Mouse (Mus musculus) heart, embryonic 16.5 days (tissue): Measurements from ENCODE around the gene Htatsf1. TPM values are rescaled to one million over a fixed set of nuclear protein-coding genes. Genes with fewer than 3 reads are reported as not detected.

Experiments
- ATAC-seq: fragments of 200-750 bp; cut with Nextera tagmentation; replicated peaks from 2 replicates; pipeline ENCODE4 v1.8.0; 2017; ENCODE audit warnings: moderate number of reproducible peaks; ENCODE audit not compliant: insufficient read depth, low FRiP score; ENCODE audit errors: extremely low read depth
- H3K27ac ChIP-seq: fragments of 300-500 bp; sonication (generic); 2 replicates; pipeline ENCODE4 v1.5.1; 2014; ENCODE audit warnings: mild to moderate bottlenecking, low read length, control low read depth, moderate library complexity
- H3K27me3 ChIP-seq: fragments of 300-500 bp; sonication (generic); 2 replicates; pipeline ENCODE4 v1.6.1; 2014; ENCODE audit warnings: low read length, mixed read lengths; ENCODE audit not compliant: control insufficient read depth, insufficient read depth
- H3K36me3 ChIP-seq: fragments of 300-500 bp; sonication (generic); 2 replicates; pipeline ENCODE4 v1.6.1; 2014; ENCODE audit not compliant: control insufficient read depth, insufficient read depth
- H3K4me1 ChIP-seq: fragments of 300-500 bp; sonication (generic); 2 replicates; pipeline ENCODE4 v1.6.1; 2014; ENCODE audit warnings: low read length, mixed read lengths; ENCODE audit not compliant: control insufficient read depth, insufficient read depth
- H3K4me2 ChIP-seq: fragments of 300-500 bp; sonication (generic); 2 replicates; pipeline ENCODE4 v1.6.1; 2014; ENCODE audit warnings: low read depth, mild to moderate bottlenecking, control low read depth, low read length
- H3K4me3 ChIP-seq: fragments of 300-500 bp; sonication (generic); 2 replicates; pipeline ENCODE4 v1.5.1; 2014; ENCODE audit warnings: mild to moderate bottlenecking, control low read depth, low read length
- H3K9ac ChIP-seq: fragments of 300-500 bp; sonication (generic); 2 replicates; pipeline ENCODE4 v1.6.1; 2014; ENCODE audit warnings: low read length, control low read depth
- H3K9me3 ChIP-seq: fragments of 300-500 bp; sonication (generic); replicated peaks from 2 replicates; pipeline ENCODE4 v1.6.1; 2016; ENCODE audit warnings: low read length; ENCODE audit not compliant: control insufficient read depth
- WGBS: fragments of 180-500 bp; shearing (Covaris S2); extraction: QIAGEN DNeasy Blood & Tissue Kit; methylation state at CpG from one replicate; pipeline ENCODE4 v1.1.7; 2014; 5-methylcytosine and 5-hydroxymethylcytosine counted together
- polyA plus RNA-seq: library from polyadenylated mRNA; unstranded; fragments of >200 nt; fragmentation: Nextera tagmentation; extraction: Ambion mirVana; gene quantifications from 2 replicates; pipeline ENCODE4 v1.2.1, GENCODE M21; 2015

The Htatsf1 gene
- polyA plus RNA-seq, result 58.6 and 61.0 TPM in 2 replicates

GRCm38 (mm10) chrX:57053174-57053992 is at the start of gene Htatsf1:
TSS of gene Htatsf1 (plus strand) at chrX:57053583.
- WGBS, result 22% methylated on average over 82 of the region's 85 CpGs
- peak within 1 kb of the TSS; percentile 82 for H3K9ac ChIP-seq
- peak; percentile 93 for ATAC-seq

DNA sequence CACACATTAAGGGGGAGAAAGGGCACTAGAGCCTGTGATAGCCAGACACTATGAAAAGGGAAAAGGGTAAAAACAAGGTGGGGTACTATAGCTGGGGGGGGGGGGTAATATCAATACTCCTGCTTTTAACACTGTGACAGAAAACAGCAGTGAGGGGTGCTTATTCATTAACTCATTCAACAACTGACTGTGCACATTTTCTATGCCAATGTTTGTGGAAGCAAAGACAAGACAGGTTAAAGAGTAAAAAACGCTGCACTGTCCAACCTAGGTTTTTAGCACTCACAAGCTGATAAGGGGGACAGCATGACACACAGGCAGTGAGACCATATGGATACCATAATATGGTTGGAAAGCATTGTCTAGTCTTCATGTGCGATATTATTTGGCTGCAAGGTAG is 40.5 kb upstream of the Htatsf1 start:
- H3K4me3 ChIP-seq, result no peak overlapping the region
- no peak overlapping the region for H3K27ac ChIP-seq
- H3K27me3 ChIP-seq, result no peaks in the 10 kb centered on the region
- no peaks in the 10 kb centered on the region for H3K36me3 ChIP-seq
- no peak for ATAC-seq
- H3K9ac ChIP-seq, result no peak overlapping the region
- H3K4me1 ChIP-seq, result no peaks in the 10 kb centered on the region
- no peaks in the 10 kb centered on the region for H3K9me3 ChIP-seq
- no peak overlapping the region for H3K4me2 ChIP-seq
- WGBS, result 71% methylated on average over 2 of the region's 2 CpGs

More at GRCm38 (mm10) chrX:57053174-57053992, at the start of gene Htatsf1:
- Histone ChIP-seq H3K36me3 (peaks cover 5% of the 10 kb centered on the region; the same call in 1 of the 2 replicates), H3K4me2 (peak within 1 kb of the TSS; percentile 72), H3K4me3 (peak within 1 kb of the TSS; percentile 69), H3K9me3 (no peaks in the 10 kb centered on the region), H3K27ac (peak within 1 kb of the TSS; percentile 95), H3K27me3 (no peaks in the 10 kb centered on the region), H3K4me1 (no peaks in the 10 kb centered on the region)

DNA sequence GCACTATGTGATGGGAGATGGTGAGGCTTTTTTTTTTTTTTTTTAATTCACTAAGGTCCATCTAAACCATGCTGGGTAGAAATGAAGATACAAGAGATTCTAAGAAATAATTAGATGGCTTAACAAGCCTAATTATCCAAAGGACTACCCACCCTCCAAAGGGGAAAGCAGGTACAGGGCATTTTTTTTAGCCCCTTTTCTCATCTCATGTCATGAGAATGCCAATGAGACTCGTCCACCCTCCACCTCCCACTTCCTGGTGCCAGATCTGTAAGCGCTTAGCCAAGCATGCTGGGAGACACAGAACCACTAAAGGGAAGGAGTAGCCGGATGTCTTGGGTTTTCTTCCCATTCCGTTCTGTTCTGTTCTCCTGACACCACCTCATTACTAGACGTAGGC is 10.6 kb upstream of the Htatsf1 start, which contains the start of gene Brs3:
Brs3 (plus strand) TSS at position 301 of the 400 bp plus-strand sequence.
- no peaks in the 10 kb centered on the region for H3K36me3 ChIP-seq
- no peaks in the 10 kb centered on the region for H3K27me3 ChIP-seq
- no peak for ATAC-seq
- no peak within 1 kb of the TSS for H3K9ac ChIP-seq
- no peak within 1 kb of the TSS for H3K4me3 ChIP-seq
- 78% methylated on average over 5 of the region's 5 CpGs for WGBS
- H3K27ac ChIP-seq, result no peak within 1 kb of the TSS
- no peaks in the 10 kb centered on the region for H3K4me1 ChIP-seq
- no peaks in the 10 kb centered on the region for H3K9me3 ChIP-seq
- H3K4me2 ChIP-seq, result no peak within 1 kb of the TSS

DNA sequence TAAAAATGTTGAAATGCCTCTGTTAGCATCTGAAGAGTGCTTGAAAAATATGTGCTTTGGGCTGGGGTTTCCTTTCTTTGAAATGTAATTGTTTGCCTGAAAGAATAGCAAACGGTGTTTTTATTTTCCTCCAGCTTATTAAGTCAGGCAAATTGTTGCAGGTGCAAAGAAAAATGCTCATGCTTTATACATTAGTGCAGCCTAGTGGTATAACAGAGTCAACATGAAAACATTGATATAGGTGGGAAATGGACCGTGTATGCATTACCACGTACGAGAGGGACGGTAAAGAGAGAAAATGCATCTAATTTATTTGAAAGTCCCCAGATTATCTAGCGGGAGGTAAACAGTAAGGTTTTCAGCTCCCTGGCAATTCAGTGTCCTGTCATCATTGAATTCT is 9.5 kb upstream of the Htatsf1 start:
- H3K27me3 ChIP-seq, result no peaks in the 10 kb centered on the region
- H3K4me2 ChIP-seq, result no peak overlapping the region
- no peaks in the 10 kb centered on the region for H3K36me3 ChIP-seq
- no peak overlapping the region for H3K27ac ChIP-seq
- no peaks in the 10 kb centered on the region for H3K4me1 ChIP-seq
- ATAC-seq, result no peak
- no peaks in the 10 kb centered on the region for H3K9me3 ChIP-seq
- 76% methylated on average over 6 of the region's 6 CpGs for WGBS
- H3K4me3 ChIP-seq, result no peak overlapping the region
- no peak overlapping the region for H3K9ac ChIP-seq

DNA sequence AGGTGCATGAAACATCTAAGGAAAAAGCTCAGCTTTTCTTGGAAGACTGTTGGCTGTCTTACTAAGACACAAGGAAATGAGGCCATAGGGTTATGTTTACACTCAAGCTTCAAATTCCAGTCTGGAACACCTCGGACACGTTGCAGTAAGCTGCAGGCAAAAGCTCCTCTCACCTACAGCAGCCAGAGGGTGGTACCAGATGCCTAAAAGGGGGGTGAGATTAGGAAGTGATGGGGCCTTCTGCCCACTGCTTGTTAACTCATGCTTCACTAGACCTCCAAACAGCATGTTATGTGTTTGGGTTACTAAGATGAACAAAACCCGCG is 572 bp upstream of the Htatsf1 start:
- Histone ChIP-seq H3K27me3 (no peaks in the 10 kb centered on the region), H3K4me2 (peak overlapping the region; percentile 61), H3K4me3 (peak overlapping the region; percentile 69), H3K27ac (peak overlapping the region; percentile 95), H3K4me1 (no peaks in the 10 kb centered on the region), H3K36me3 (peaks cover 5% of the 10 kb centered on the region; the same call in 1 of the 2 replicates), H3K9me3 (no peaks in the 10 kb centered on the region), H3K9ac (peak overlapping the region; percentile 82)
- ATAC-seq, result peak; percentile 39
- 7% methylated on average over 4 of the region's 4 CpGs for WGBS

- Histone ChIP-seq H3K4me1 (no peaks in the 10 kb centered on the region), H3K4me3 (peak overlapping the region; percentile 69), H3K9ac (peak overlapping the region; percentile 82), H3K4me2 (peak overlapping the region; percentile 72), H3K27ac (no peak overlapping the region; the same call in 1 of the 2 replicates), H3K36me3 (peaks cover 5% of the 10 kb centered on the region; the same call in 1 of the 2 replicates), H3K27me3 (no peaks in the 10 kb centered on the region), H3K9me3 (no peaks in the 10 kb centered on the region)
- WGBS, result 24% methylated on average over 11 of the region's 11 CpGs
- no peak for ATAC-seq
These were observed 606 bp downstream of the Htatsf1 start for GRCm38 (mm10) chrX:57053993-57054385.

- no peaks in the 10 kb centered on the region for H3K4me1 ChIP-seq
- no peak overlapping the region for H3K27ac ChIP-seq
- H3K27me3 ChIP-seq, result no peaks in the 10 kb centered on the region
- H3K36me3 ChIP-seq, result no peaks in the 10 kb centered on the region
- no peaks in the 10 kb centered on the region for H3K9me3 ChIP-seq
- ATAC-seq, result no peak
- no peak overlapping the region for H3K4me2 ChIP-seq
- WGBS, result 46% methylated on average over 5 of the region's 5 CpGs
- H3K9ac ChIP-seq, result no peak overlapping the region
- H3K4me3 ChIP-seq, result no peak overlapping the region
These were observed 28.1 kb downstream of the Htatsf1 start for GRCm38 (mm10) chrX:57081496-57081895.

DNA sequence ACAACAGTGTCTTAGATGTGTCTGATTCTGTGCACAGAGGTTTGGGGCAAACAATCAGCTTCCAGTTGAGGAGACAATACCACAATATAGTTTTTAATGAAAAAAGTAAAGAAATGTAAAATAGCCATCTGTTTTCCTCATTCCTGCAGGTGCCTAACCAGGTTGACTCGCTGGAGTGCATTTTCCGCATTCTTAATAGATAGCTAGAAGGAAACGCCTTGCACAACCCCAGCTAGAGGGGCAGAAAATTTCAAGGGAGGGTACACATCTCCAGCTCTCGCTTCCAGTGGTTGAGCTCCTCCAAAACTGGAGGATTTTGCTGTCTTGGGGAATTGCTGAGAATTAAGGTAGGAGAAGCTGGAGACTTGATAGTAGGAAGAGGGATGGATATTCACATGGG is 34.4 kb downstream of the Htatsf1 start, which contains the start of gene Vgll1:
Vgll1 (plus strand) TSS at position 301 of the 400 bp plus-strand sequence.
- H3K4me1 ChIP-seq, result no peaks in the 10 kb centered on the region
- no peaks in the 10 kb centered on the region for H3K36me3 ChIP-seq
- H3K9ac ChIP-seq, result no peak within 1 kb of the TSS
- no peak within 1 kb of the TSS for H3K4me3 ChIP-seq
- ATAC-seq, result no peak
- WGBS, result 69% methylated on average over 4 of the region's 4 CpGs
- no peaks in the 10 kb centered on the region for H3K27me3 ChIP-seq
- H3K27ac ChIP-seq, result no peak within 1 kb of the TSS
- H3K9me3 ChIP-seq, result no peaks in the 10 kb centered on the region
- no peak within 1 kb of the TSS for H3K4me2 ChIP-seq

DNA sequence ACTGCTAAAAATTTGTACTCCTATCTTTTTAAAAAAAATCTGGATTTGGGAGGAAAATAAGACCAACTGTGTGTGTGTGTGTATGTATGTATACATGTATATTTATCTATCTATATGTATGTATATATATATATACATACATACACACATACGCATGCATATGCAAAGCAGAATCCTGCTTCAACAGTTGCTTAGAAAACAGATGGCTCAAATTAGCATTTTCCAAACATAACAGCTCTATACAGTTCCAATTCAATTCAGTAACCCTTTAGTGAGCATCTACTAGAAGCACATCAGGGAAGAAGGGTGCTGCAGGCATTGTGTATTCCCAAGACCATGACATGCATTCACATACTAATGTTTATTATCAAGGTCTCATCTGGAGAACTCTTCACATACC is 50.0 kb downstream of the Htatsf1 start:
- no peak for ATAC-seq
- H3K36me3 ChIP-seq, result no peaks in the 10 kb centered on the region
- no peak overlapping the region for H3K4me2 ChIP-seq
- WGBS, result 85% methylated on average over 1 of the region's 1 CpGs
- no peak overlapping the region for H3K4me3 ChIP-seq
- no peaks in the 10 kb centered on the region for H3K27me3 ChIP-seq
- H3K9ac ChIP-seq, result no peak overlapping the region
- H3K4me1 ChIP-seq, result no peaks in the 10 kb centered on the region
- no peaks in the 10 kb centered on the region for H3K9me3 ChIP-seq
- H3K27ac ChIP-seq, result no peak overlapping the region
